Mouse (Mus musculus): ENCODE data around the gene Ccdc57.

Ccdc57 gene

DNA sequence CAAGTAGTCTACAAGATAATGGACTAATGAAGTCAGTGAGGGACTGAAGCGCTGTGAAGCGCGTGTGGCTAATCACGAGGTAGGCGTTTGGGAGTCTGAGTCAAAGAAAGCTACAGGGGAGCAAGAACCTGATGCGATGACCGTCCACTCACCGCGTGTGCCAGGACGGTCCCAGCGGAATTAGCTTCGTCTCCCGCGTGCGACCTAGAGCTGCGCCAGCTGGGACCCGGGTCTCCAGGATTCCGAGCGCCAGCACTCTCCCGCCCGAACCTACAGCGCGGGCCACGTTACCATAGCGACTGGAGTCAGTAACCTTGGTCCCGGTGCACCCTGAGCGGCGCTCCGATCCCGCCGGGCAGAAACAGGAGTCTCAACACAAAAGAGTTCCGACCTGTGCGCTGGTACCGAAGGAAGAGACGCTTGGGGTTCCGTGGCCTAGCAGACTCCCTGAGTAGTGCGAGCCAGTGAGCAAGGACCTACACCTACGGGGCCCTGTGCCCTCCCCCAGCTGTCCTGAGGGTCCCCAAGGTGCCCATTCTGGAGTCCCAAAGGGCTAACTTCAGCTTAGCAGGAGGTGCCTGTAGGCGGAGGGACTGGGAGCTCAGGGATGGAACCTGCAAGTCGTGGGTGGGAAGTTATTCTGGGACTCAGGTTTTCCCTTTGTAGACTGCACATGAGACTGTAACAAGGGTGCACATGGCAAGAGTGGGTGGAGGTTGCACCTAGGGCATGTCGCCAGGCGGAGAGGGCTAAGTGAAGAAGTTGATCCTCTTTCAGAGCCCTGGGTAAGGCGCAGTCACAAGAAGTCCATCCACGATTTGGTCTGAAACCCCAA lies at the start of gene Ccdc57:
Ccdc57 (minus strand) TSS at position 309 of the 835 bp plus-strand sequence.
- DNase-seq (ENCODE audit: extremely low read depth, low read depth): peak; percentile 85

DNA sequence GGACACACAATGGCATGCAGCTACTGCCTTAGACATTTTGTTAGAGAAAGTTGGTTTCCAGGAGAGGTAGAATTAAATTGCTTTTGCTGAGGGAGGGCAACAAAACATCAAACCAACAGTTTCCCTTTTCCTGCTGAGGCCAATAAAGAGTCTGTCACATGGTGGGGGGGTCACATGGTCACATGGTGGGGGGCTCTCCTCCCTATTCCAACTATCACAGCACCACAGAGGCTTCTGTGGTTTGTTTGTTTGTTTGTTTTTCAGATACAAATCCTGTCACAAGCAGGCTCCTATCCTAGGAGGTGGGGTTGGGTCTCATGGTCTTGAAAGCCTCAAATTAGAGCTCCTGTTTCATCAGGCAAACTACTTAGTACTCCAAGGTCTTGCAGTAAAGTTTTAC lies 49.8 kb upstream of the Ccdc57 start:
- no peak for DNase-seq (ENCODE audit: extremely low read depth, low read depth)

- DNase-seq (ENCODE audit: extremely low read depth, low read depth): no peak
Measured at GRCm38 (mm10) chr11:120981661-120982060, 49.0 kb upstream of the Ccdc57 start.

DNA sequence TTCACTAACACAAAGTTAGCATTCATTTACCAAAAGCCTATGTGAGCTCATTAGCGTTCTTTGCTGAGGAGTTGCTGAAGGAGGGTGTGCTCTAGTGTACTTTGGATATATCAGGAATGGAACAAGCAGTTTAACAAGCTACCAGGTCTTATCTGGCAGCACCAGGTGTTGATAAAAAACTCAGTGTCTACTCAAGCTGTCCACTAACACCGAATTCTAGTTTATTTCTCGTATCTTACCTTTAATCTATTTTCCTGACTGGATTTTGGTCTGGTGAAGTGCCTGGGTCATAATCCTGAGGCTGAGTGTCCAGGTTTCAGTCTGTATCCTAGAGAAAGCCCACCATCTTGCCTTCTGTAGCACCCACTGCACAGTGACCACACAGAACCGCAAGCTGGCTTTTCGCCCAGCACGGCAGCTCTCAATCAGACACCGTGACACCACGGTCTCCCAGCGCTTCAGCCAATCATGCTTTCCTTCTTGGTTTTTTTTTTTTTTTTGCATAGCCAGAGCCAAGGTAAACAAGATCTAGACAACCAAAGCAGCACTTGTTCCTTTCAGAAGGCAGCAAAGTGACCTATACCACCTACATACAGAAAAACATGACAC lies 47.9 kb upstream of the Ccdc57 start:
- peak; percentile 87 for DNase-seq (ENCODE audit: extremely low read depth, low read depth)

- DNase-seq (ENCODE audit: extremely low read depth, low read depth): no peak
Measured at GRCm38 (mm10) chr11:120979711-120980426, 47.2 kb upstream of the Ccdc57 start.

- no peak for DNase-seq (ENCODE audit: extremely low read depth, low read depth)
Measured at GRCm38 (mm10) chr11:120973318-120973717, 40.6 kb upstream of the Ccdc57 start.

- no peak for DNase-seq (ENCODE audit: extremely low read depth, low read depth)
Measured at GRCm38 (mm10) chr11:120971237-120971636, 38.6 kb upstream of the Ccdc57 start.

- DNase-seq (ENCODE audit: extremely low read depth, low read depth): no peak
Measured at GRCm38 (mm10) chr11:120969742-120970141, 37.1 kb upstream of the Ccdc57 start.

DNA sequence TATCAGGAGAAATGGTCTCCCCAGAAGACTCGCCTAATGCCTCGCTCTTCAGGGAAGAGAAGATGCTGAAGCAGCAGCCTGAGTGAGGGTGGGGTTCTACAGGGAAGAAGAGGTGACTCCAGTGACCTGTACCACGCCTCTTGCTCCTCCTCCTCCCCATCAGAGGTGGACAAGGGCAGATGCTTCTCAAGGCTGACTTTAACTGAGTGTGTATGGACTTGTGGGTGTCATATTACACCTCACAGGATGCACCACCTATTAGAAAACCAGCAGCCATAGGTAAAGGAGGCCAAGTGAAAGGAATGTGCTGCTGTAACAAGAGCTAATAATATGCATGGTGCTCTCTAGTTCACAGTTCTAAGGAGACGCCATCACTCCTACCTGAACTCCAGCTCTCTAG lies 32.9 kb upstream of the Ccdc57 start:
- DNase-seq (ENCODE audit: extremely low read depth, low read depth): no peak

DNA sequence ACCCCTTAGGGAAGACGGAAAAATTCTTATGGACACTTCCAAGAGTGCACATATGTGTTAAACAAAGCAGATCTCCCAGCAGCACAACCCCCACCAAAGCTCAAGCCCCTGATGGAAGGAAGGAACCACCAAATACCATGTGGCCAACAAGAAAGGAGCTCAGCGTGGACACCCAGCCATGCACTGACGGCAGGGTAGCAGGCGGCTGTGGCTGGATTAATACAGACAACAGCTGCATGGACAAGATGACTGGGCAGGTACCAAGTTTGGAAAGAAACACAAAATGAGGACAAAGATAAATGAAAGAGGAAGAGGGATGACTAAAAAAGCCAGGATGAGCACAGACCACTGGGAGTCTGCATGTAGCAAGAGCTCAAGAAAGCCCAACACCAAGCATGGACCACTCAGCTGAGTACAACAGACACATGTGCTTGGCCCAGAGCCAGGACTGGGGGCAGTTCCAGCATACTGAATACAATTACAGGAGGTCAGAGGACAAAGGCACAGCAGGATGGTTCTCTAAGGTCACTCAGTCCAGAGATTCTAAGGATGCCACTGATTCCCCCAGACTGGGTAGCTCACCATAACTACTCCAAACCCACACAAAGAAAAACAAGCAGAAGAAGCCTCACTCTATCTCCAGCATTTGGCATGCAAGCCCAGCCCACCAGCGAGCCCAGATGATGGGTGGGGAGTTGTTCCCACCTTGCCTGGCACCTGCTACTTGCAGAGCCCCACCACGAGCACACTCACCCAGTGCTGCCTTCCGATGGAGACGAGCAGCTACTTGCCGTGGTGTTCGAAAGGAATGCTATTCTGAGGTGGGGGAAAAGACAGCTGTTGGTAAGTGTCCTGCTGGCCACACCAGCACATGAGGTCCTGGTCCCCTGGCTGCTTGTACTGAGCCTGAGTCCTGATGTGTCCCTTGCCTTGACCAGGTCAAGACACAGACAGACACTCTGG lies 31.8 kb upstream of the Ccdc57 start:
- no peak for DNase-seq (ENCODE audit: extremely low read depth, low read depth)

- no peak for DNase-seq (ENCODE audit: extremely low read depth, low read depth)
Measured at GRCm38 (mm10) chr11:120962909-120963308, 30.2 kb upstream of the Ccdc57 start.

DNA sequence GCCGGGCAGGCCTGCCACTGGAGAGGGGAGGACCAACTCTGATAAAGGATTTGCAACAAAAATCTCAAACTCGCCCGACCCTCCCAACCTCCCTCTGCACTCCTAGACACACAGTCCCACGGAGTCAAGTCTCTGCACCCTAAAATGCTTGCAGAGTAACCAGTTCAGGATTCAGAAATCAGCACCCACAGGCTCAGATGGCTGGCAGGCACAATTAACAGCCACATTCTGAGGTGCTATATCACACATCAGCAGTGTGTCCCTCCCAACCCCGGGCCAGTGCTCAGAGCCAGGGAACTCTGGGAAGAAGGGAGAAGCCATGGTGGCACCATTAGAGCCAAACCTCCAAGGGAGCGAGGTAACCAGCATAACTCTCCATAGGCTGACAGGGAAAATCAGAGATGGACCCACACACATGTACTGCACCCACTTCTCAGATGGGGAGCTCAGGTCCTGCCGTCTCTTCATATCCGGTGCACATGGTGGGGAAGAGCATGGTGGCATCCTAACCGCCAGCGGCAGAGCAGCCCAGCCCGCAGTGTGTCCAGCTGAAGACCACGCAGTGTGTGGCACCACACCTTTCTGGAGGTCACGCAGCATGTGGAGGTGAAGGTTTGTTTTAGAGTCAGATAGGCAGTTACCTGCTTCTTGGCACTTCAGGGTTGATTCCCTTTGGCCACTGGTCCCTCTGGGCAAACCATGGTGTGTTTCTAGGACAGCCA lies 29.5 kb upstream of the Ccdc57 start:
- no peak for DNase-seq (ENCODE audit: extremely low read depth, low read depth)

GRCm38 (mm10) chr11:120961594-120961993 lies 28.9 kb upstream of the Ccdc57 start:
- no peak for DNase-seq (ENCODE audit: extremely low read depth, low read depth)

DNA sequence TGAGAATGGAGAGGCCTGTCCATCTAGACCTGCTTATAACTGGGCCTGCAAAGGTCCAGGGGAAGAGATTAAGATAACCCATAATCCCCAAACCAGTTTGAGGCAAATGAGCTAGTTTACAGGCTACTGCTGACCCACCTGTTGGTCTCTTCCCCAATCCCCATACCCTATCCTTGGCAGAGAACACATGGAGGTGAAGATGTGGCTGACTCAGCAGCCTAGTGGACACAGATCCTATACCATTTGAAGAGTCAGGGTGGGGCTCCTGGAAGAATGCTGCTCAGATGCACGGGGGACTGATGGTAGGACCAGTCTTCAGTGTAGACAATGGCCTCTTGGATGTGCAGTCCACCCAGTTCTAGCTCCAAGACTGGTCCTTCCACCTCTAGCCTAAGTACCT lies 27.6 kb upstream of the Ccdc57 start:
- no peak for DNase-seq (ENCODE audit: extremely low read depth, low read depth)

GRCm38 (mm10) chr11:120959564-120959963 lies 26.9 kb upstream of the Ccdc57 start:
- DNase-seq (ENCODE audit: extremely low read depth, low read depth): no peak

DNA sequence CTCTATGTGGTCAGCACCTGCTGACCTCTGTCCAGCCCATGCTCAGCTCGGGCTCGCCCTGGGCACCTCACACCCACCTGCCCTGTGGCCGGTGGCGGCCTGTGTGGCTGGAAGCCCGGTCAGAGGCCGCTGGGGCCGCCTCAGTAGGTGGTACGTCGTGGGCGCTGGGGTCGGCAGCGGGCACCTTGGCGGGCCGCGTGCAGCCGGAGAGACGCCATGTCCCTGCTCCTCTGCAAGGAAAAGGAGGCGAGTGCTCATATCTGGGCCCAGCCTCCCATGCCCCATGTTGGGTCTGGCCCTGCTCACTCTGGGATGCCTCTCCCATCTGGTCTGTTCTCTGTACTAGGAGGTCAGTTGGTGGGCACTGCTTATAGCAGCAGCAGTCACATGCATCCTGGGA lies 26.4 kb upstream of the Ccdc57 start:
- DNase-seq (ENCODE audit: extremely low read depth, low read depth): no peak

GRCm38 (mm10) chr11:120957731-120958257 lies 25.1 kb upstream of the Ccdc57 start:
- DNase-seq (ENCODE audit: extremely low read depth, low read depth): no peak

- DNase-seq (ENCODE audit: extremely low read depth, low read depth): no peak
Measured at GRCm38 (mm10) chr11:120957052-120957451, 24.4 kb upstream of the Ccdc57 start.

- no peak for DNase-seq (ENCODE audit: extremely low read depth, low read depth)
Measured at GRCm38 (mm10) chr11:120955701-120956100, 23.0 kb upstream of the Ccdc57 start.

- DNase-seq (ENCODE audit: extremely low read depth, low read depth): no peak
Measured at GRCm38 (mm10) chr11:120954936-120955335, 22.3 kb upstream of the Ccdc57 start.
